Mouse (Mus musculus): ENCODE measurements at regions not wholly inside any gene's neighbourhood (a gene's known extent, or its start where the extent isn't known, plus 50 kb on each side); places are given as distances from the start of the nearest gene placed in this dataset.
A peak's percentile ranks its signal among the peaks of the same experiment; 100 is the strongest.

- no peak overlapping the region for H3K27ac ChIP-seq (ENCODE audit: low read length)
- H3K4me2 ChIP-seq (ENCODE audit: low read depth, low read length) = no peak overlapping the region
- no peak for ATAC-seq (ENCODE audit: low read depth)
- H3K36me3 ChIP-seq (ENCODE audit: control insufficient read depth, insufficient read depth, low read length) = no peaks in the 10 kb centered on the region
- H3K4me1 ChIP-seq (replicated peaks; ENCODE audit: control insufficient read depth, insufficient read depth, low read length) = no peaks in the 10 kb centered on the region; the same call in 1 of the 2 replicates
- H3K4me3 ChIP-seq (ENCODE audit: low read length) = no peak overlapping the region
- H3K9me3 ChIP-seq (ENCODE audit: control insufficient read depth, low read length) = no peaks in the 10 kb centered on the region
- H3K27me3 ChIP-seq (ENCODE audit: control insufficient read depth, insufficient read depth, low read depth, low read length) = no peaks in the 10 kb centered on the region
- H3K9ac ChIP-seq (ENCODE audit: low read length) = no peak overlapping the region
- 30% methylated on average over 1 of the region's 1 CpGs for WGBS
These were observed 83.2 kb upstream of the Arhgap28 start for GRCm38 (mm10) chr17:68087149-68087548.

GRCm38 (mm10) chr17:68089179-68089578 lies 85.3 kb upstream of the Arhgap28 start:
- Histone ChIP-seq H3K36me3 (ENCODE audit: control insufficient read depth, insufficient read depth, low read length) (no peaks in the 10 kb centered on the region), H3K4me2 (ENCODE audit: low read depth, low read length) (no peak overlapping the region), H3K4me1 (replicated peaks; ENCODE audit: control insufficient read depth, insufficient read depth, low read length) (no peaks in the 10 kb centered on the region; the same call in 1 of the 2 replicates), H3K27me3 (ENCODE audit: control insufficient read depth, insufficient read depth, low read depth, low read length) (no peaks in the 10 kb centered on the region), H3K4me3 (ENCODE audit: low read length) (no peak overlapping the region), H3K27ac (ENCODE audit: low read length) (0 out of 2 replicates have a peak overlapping the region, but pooled peaks have one; percentile 28), H3K9me3 (ENCODE audit: control insufficient read depth, low read length) (no peaks in the 10 kb centered on the region), H3K9ac (ENCODE audit: low read length) (no peak overlapping the region)
- 57% methylated on average over 1 of the region's 1 CpGs for WGBS
- ATAC-seq (ENCODE audit: low read depth) = no peak

DNA sequence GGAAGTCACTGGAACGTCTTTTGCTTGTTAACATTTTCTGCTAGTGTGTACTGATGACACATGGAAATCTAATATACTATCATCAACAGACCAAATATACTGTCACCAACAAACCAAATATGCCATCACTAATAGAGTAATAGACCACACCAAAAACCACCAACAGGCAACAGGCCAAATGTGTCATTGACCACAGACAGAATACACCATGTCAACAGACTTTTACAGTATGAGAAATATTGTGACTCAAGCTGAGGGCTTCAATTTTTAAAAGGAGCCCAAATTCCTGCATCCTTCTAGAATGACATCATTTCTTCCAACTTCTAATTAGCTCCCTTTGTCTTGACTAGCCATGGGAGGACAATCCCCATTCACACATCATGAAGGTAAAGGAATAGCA lies 85.9 kb upstream of the Arhgap28 start:
- H3K36me3 ChIP-seq (ENCODE audit: control insufficient read depth, insufficient read depth, low read length) = no peaks in the 10 kb centered on the region
- no peak overlapping the region for H3K9ac ChIP-seq (ENCODE audit: low read length)
- no peaks in the 10 kb centered on the region for H3K27me3 ChIP-seq (ENCODE audit: control insufficient read depth, insufficient read depth, low read depth, low read length)
- H3K27ac ChIP-seq (ENCODE audit: low read length) = no peak overlapping the region; the same call in 1 of the 2 replicates
- WGBS = 47% methylated on average over 1 of the region's 1 CpGs
- peak; percentile 20; the same call in 1 of the 2 replicates for ATAC-seq (ENCODE audit: low read depth)
- no peaks in the 10 kb centered on the region for H3K9me3 ChIP-seq (ENCODE audit: control insufficient read depth, low read length)
- H3K4me1 ChIP-seq (replicated peaks; ENCODE audit: control insufficient read depth, insufficient read depth, low read length) = no peaks in the 10 kb centered on the region; the same call in 1 of the 2 replicates
- H3K4me2 ChIP-seq (ENCODE audit: low read depth, low read length) = no peak overlapping the region
- H3K4me3 ChIP-seq (ENCODE audit: low read length) = no peak overlapping the region

GRCm38 (mm10) chr17:68096982-68097381 lies 93.1 kb upstream of the Arhgap28 start:
- Histone ChIP-seq H3K27ac (ENCODE audit: low read length) (no peak overlapping the region), H3K4me2 (ENCODE audit: low read depth, low read length) (no peak overlapping the region), H3K36me3 (ENCODE audit: control insufficient read depth, insufficient read depth, low read length) (no peaks in the 10 kb centered on the region), H3K9me3 (ENCODE audit: control insufficient read depth, low read length) (no peaks in the 10 kb centered on the region), H3K9ac (ENCODE audit: low read length) (no peak overlapping the region), H3K4me1 (replicated peaks; ENCODE audit: control insufficient read depth, insufficient read depth, low read length) (no peaks in the 10 kb centered on the region), H3K27me3 (ENCODE audit: control insufficient read depth, insufficient read depth, low read depth, low read length) (no peaks in the 10 kb centered on the region), H3K4me3 (ENCODE audit: low read length) (no peak overlapping the region)
- ATAC-seq (ENCODE audit: low read depth) = no peak
- 73% methylated on average over 2 of the region's 2 CpGs for WGBS

- 72% methylated on average over 6 of the region's 6 CpGs for WGBS
- H3K36me3 ChIP-seq (ENCODE audit: control insufficient read depth, insufficient read depth, low read length) = no peaks in the 10 kb centered on the region
- no peak overlapping the region for H3K4me2 ChIP-seq (ENCODE audit: low read depth, low read length)
- H3K4me3 ChIP-seq (ENCODE audit: low read length) = no peak overlapping the region
- ATAC-seq (ENCODE audit: low read depth) = no peak
- H3K27ac ChIP-seq (ENCODE audit: low read length) = no peak overlapping the region
- no peaks in the 10 kb centered on the region for H3K9me3 ChIP-seq (ENCODE audit: control insufficient read depth, low read length)
- H3K4me1 ChIP-seq (replicated peaks; ENCODE audit: control insufficient read depth, insufficient read depth, low read length) = no peaks in the 10 kb centered on the region
- H3K9ac ChIP-seq (ENCODE audit: low read length) = no peak overlapping the region
- H3K27me3 ChIP-seq (ENCODE audit: control insufficient read depth, insufficient read depth, low read depth, low read length) = no peaks in the 10 kb centered on the region
These were observed 93.5 kb upstream of the Arhgap28 start for GRCm38 (mm10) chr17:68097436-68097835.

DNA sequence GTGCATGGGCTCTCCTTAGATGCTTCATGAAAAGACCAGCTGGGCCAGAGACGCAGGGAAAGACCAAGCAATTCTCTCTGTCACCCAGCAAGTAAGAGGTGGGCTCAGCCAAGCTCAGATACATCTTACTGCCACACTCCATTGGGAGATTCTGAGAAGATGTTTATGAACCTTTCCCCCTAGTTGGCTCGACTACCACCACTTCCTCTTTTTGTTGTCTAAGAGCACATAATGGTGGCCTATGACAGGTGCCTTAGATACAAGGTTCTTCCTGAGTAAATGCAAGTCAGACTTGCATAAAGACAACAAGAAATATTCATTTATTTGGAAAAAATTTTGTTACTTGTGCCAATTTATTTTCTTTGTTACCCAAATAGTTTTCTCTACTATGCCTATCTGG lies 96.2 kb upstream of the Arhgap28 start:
- Histone ChIP-seq H3K36me3 (ENCODE audit: control insufficient read depth, insufficient read depth, low read length) (no peaks in the 10 kb centered on the region), H3K4me1 (replicated peaks; ENCODE audit: control insufficient read depth, insufficient read depth, low read length) (no peaks in the 10 kb centered on the region), H3K27ac (ENCODE audit: low read length) (no peak overlapping the region), H3K27me3 (ENCODE audit: control insufficient read depth, insufficient read depth, low read depth, low read length) (no peaks in the 10 kb centered on the region), H3K9me3 (ENCODE audit: control insufficient read depth, low read length) (no peaks in the 10 kb centered on the region), H3K4me2 (ENCODE audit: low read depth, low read length) (no peak overlapping the region), H3K4me3 (ENCODE audit: low read length) (no peak overlapping the region), H3K9ac (ENCODE audit: low read length) (no peak overlapping the region)
- WGBS = 66% methylated on average over 2 of the region's 2 CpGs
- no peak for ATAC-seq (ENCODE audit: low read depth)

GRCm38 (mm10) chr17:68103346-68103745 lies 99.4 kb upstream of the Arhgap28 start:
- Histone ChIP-seq H3K36me3 (ENCODE audit: control insufficient read depth, insufficient read depth, low read length) (no peaks in the 10 kb centered on the region), H3K4me2 (ENCODE audit: low read depth, low read length) (no peak overlapping the region), H3K4me1 (replicated peaks; ENCODE audit: control insufficient read depth, insufficient read depth, low read length) (peaks cover 2% of the 10 kb centered on the region; the same call in 1 of the 2 replicates), H3K9ac (ENCODE audit: low read length) (no peak overlapping the region), H3K27ac (ENCODE audit: low read length) (peak overlapping the region; percentile 47), H3K27me3 (ENCODE audit: control insufficient read depth, insufficient read depth, low read depth, low read length) (no peaks in the 10 kb centered on the region), H3K4me3 (ENCODE audit: low read length) (no peak overlapping the region), H3K9me3 (ENCODE audit: control insufficient read depth, low read length) (no peaks in the 10 kb centered on the region)
- peak; percentile 96 for ATAC-seq (ENCODE audit: low read depth)
- WGBS = 37% methylated on average over 6 of the region's 6 CpGs

- Histone ChIP-seq H3K4me1 (replicated peaks; ENCODE audit: control insufficient read depth, insufficient read depth, low read length) (peaks cover 2% of the 10 kb centered on the region; the same call in 1 of the 2 replicates), H3K27ac (ENCODE audit: low read length) (no peak overlapping the region), H3K4me3 (ENCODE audit: low read length) (no peak overlapping the region), H3K27me3 (ENCODE audit: control insufficient read depth, insufficient read depth, low read depth, low read length) (no peaks in the 10 kb centered on the region), H3K4me2 (ENCODE audit: low read depth, low read length) (no peak overlapping the region), H3K9me3 (ENCODE audit: control insufficient read depth, low read length) (no peaks in the 10 kb centered on the region), H3K36me3 (ENCODE audit: control insufficient read depth, insufficient read depth, low read length) (no peaks in the 10 kb centered on the region), H3K9ac (ENCODE audit: low read length) (no peak overlapping the region)
- 39% methylated on average over 8 of the region's 8 CpGs for WGBS
- no peak for ATAC-seq (ENCODE audit: low read depth)
These were observed 102.4 kb upstream of the Arhgap28 start for GRCm38 (mm10) chr17:68106366-68106765.

DNA sequence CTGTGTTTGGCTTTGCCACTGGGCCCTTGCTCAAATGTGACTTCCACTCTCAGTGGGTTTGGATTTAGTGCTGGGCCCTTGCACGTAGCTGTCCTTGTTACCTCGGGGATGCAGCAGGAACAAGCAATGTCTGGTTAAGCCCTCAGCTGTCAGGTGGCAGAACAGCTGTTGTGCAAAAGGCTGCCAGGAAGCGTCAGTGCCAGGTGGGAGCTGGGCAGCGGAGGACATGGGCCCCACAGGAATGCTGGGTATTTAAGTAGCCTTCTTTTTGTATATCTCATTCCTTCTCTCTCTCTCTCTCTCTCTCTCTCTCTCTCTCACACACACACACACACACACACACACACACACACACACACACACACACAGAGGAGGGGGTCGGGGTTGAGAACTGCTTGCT lies 104.0 kb upstream of the Arhgap28 start:
- Histone ChIP-seq H3K27ac (ENCODE audit: low read length) (no peak overlapping the region), H3K4me1 (replicated peaks; ENCODE audit: control insufficient read depth, insufficient read depth, low read length) (peaks cover 5% of the 10 kb centered on the region; the same call in 1 of the 2 replicates), H3K9ac (ENCODE audit: low read length) (no peak overlapping the region), H3K9me3 (ENCODE audit: control insufficient read depth, low read length) (no peaks in the 10 kb centered on the region), H3K36me3 (ENCODE audit: control insufficient read depth, insufficient read depth, low read length) (no peaks in the 10 kb centered on the region), H3K4me2 (ENCODE audit: low read depth, low read length) (no peak overlapping the region), H3K4me3 (ENCODE audit: low read length) (no peak overlapping the region), H3K27me3 (ENCODE audit: control insufficient read depth, insufficient read depth, low read depth, low read length) (no peaks in the 10 kb centered on the region)
- 68% methylated on average over 5 of the region's 5 CpGs for WGBS
- ATAC-seq (ENCODE audit: low read depth) = no peak

Data from lung, embryonic 16.5 days (tissue).